Mouse (Mus musculus): Measurements from ENCODE around the gene Pdzd8.

Pdzd8 gene

GRCm38 (mm10) chr19:59345658-59346283 lies at the start of gene Pdzd8:
Gene Pdzd8 (minus strand): TSS chr19:59345780.
- DNase-seq (ENCODE audit: low read depth): peak; percentile 90

- no peak for DNase-seq (ENCODE audit: low read depth)
Measured at GRCm38 (mm10) chr19:59393777-59394441, 48.3 kb upstream of the Pdzd8 start.

- peak; percentile 97 for DNase-seq (ENCODE audit: low read depth)
Measured at GRCm38 (mm10) chr19:59388847-59389606, 43.4 kb upstream of the Pdzd8 start.

GRCm38 (mm10) chr19:59388399-59388798 lies 42.8 kb upstream of the Pdzd8 start:
- no peak for DNase-seq (ENCODE audit: low read depth)

- peak; percentile 70 for DNase-seq (ENCODE audit: low read depth)
Measured at GRCm38 (mm10) chr19:59387178-59387577, 41.6 kb upstream of the Pdzd8 start.

GRCm38 (mm10) chr19:59384582-59385495 lies 39.3 kb upstream of the Pdzd8 start:
- no peak for DNase-seq (ENCODE audit: low read depth)

GRCm38 (mm10) chr19:59382416-59382917 lies 36.9 kb upstream of the Pdzd8 start:
- no peak for DNase-seq (ENCODE audit: low read depth)

- no peak for DNase-seq (ENCODE audit: low read depth)
Measured at GRCm38 (mm10) chr19:59379995-59380394, 34.4 kb upstream of the Pdzd8 start.

- DNase-seq (ENCODE audit: low read depth): peak; percentile 42
Measured at GRCm38 (mm10) chr19:59376481-59376880, 30.9 kb upstream of the Pdzd8 start.

GRCm38 (mm10) chr19:59374940-59375339 lies 29.4 kb upstream of the Pdzd8 start:
- DNase-seq (ENCODE audit: low read depth): no peak

- no peak for DNase-seq (ENCODE audit: low read depth)
Measured at GRCm38 (mm10) chr19:59372928-59373327, 27.3 kb upstream of the Pdzd8 start.

- no peak for DNase-seq (ENCODE audit: low read depth)
Measured at GRCm38 (mm10) chr19:59371016-59371415, 25.4 kb upstream of the Pdzd8 start.

GRCm38 (mm10) chr19:59367892-59368291 lies 22.3 kb upstream of the Pdzd8 start:
- no peak for DNase-seq (ENCODE audit: low read depth)

- no peak for DNase-seq (ENCODE audit: low read depth)
Measured at GRCm38 (mm10) chr19:59366724-59367123, 21.1 kb upstream of the Pdzd8 start.

GRCm38 (mm10) chr19:59363666-59364065 lies 18.1 kb upstream of the Pdzd8 start:
- no peak for DNase-seq (ENCODE audit: low read depth)

GRCm38 (mm10) chr19:59362646-59363045 lies 17.1 kb upstream of the Pdzd8 start:
- DNase-seq (ENCODE audit: low read depth): no peak

GRCm38 (mm10) chr19:59360486-59360896 lies 14.9 kb upstream of the Pdzd8 start:
- DNase-seq (ENCODE audit: low read depth): no peak

- DNase-seq (ENCODE audit: low read depth): no peak
Measured at GRCm38 (mm10) chr19:59359202-59359601, 13.6 kb upstream of the Pdzd8 start.

- no peak for DNase-seq (ENCODE audit: low read depth)
Measured at GRCm38 (mm10) chr19:59357878-59358277, 12.3 kb upstream of the Pdzd8 start.

- DNase-seq (ENCODE audit: low read depth): no peak
Measured at GRCm38 (mm10) chr19:59356843-59357595, 11.4 kb upstream of the Pdzd8 start.

GRCm38 (mm10) chr19:59356388-59356787 lies 10.8 kb upstream of the Pdzd8 start:
- no peak for DNase-seq (ENCODE audit: low read depth)

Data from naive thymus-derived CD4-positive, alpha-beta T cell, adult 2 months (primary cell).